In genomic region chr8:110889904-110890470, GRCm38 (mm10) we compare ENCODE assay signal across 19 mouse cellular contexts. TPM values are rescaled to one million over a fixed set of nuclear protein-coding genes. Genes with fewer than 3 reads are reported as not detected.
A peak's percentile ranks its signal among the peaks of the same experiment; 100 is the strongest.
DNase-seq lines count a peak whose midpoint lies in the region; ATAC-seq and TF ChIP-seq lines count a peak whose summit lies in the region.
"Had no signal": no experiment of that assay in that cellular context is flagged by ENCODE, and none has a peak within 500 bp of the region (broad histone marks: within the 10 kb centered on the region; RNA-seq: fewer than 3 reads in every experiment).

No protein-coding gene starts in this region.

- H3K4me3 ChIP-seq in layer of hippocampus, adult 2 months, result no peak overlapping the region
- H3K4me3 ChIP-seq in embryonic facial prominence, embryonic 10.5 days, result no peak overlapping the region
- H3K4me3 ChIP-seq in liver, embryonic 14.5 days (ENCODE audit: insufficient read depth in 1 of 2, low read depth in 2 of 2, low read length in 2 of 2), result no peak overlapping the region
- H3K4me3 ChIP-seq: forebrain, embryonic 12.5 days; gastrocnemius, adult 2 months; heart, embryonic 13.5 days; limb, embryonic 12.5 days; midbrain, embryonic 12.5 days had no signal

- peak overlapping the region; percentile 89 for H3K27ac ChIP-seq in layer of hippocampus, adult 2 months
- no peak overlapping the region; the same call in 1 of the 2 replicates for H3K27ac ChIP-seq in embryonic facial prominence, embryonic 10.5 days (replicated peaks)
- H3K27ac ChIP-seq in liver, embryonic 14.5 days, result no peak overlapping the region
- H3K27ac ChIP-seq: forebrain, embryonic 12.5 days; gastrocnemius, adult 2 months; heart, embryonic 13.5 days; limb, embryonic 12.5 days; midbrain, embryonic 12.5 days had no signal

- no peak for TF ChIP-seq CTCF in layer of hippocampus, adult 2 months (conservative IDR thresholded peaks at IDR 0.05)
- TF ChIP-seq CTCF in liver, embryonic 14.5 days (IDR thresholded peaks at IDR 0.05; ENCODE audit: low read depth), result no peak

- H3K4me1 ChIP-seq in embryonic facial prominence, embryonic 10.5 days, result peaks cover 6% of the 10 kb centered on the region; the same call in 1 of the 2 replicates
- no peaks in the 10 kb centered on the region for H3K4me1 ChIP-seq in liver, embryonic 14.5 days (replicated peaks; ENCODE audit: control insufficient read depth in 2 of 2, insufficient read depth in 2 of 2, low read length in 1 of 2)
- H3K4me1 ChIP-seq: forebrain, embryonic 12.5 days; limb, embryonic 12.5 days; midbrain, embryonic 12.5 days had no signal

- no peak for TF ChIP-seq EP300 in liver, embryonic 14.5 days (IDR thresholded peaks at IDR 0.05; ENCODE audit: low read depth)

- H3K4me2 ChIP-seq in liver, embryonic 14.5 days (ENCODE audit: low read depth), result no peak overlapping the region
- H3K4me2 ChIP-seq: forebrain, embryonic 12.5 days; heart, embryonic 13.5 days; limb, embryonic 12.5 days; midbrain, embryonic 12.5 days had no signal

- WGBS in embryonic facial prominence, embryonic 10.5 days, result 80% methylated on average over 12 of the region's 12 CpGs
- WGBS in liver, embryonic 14.5 days (ENCODE audit: insufficient replicate concordance), result 77% methylated on average over 12 of the region's 12 CpGs

- H3K27me3 ChIP-seq in embryonic facial prominence, embryonic 10.5 days (replicated peaks; ENCODE audit: low read depth, poor library complexity, severe bottlenecking), result no peaks in the 10 kb centered on the region
- H3K27me3 ChIP-seq in liver, embryonic 14.5 days (ENCODE audit: control insufficient read depth, insufficient read depth, low read length), result no peaks in the 10 kb centered on the region
- H3K27me3 ChIP-seq: forebrain, embryonic 12.5 days; heart, embryonic 13.5 days; limb, embryonic 12.5 days; midbrain, embryonic 12.5 days had no signal

- no peak overlapping the region for H3K9ac ChIP-seq in liver, embryonic 14.5 days (replicated peaks)
- H3K9ac ChIP-seq: forebrain, embryonic 12.5 days; heart, embryonic 13.5 days; limb, embryonic 12.5 days; midbrain, embryonic 12.5 days had no signal

- H3K36me3 ChIP-seq in embryonic facial prominence, embryonic 10.5 days (replicated peaks), result peaks cover 95% of the 10 kb centered on the region
- no peaks in the 10 kb centered on the region for H3K36me3 ChIP-seq in liver, embryonic 14.5 days (replicated peaks; ENCODE audit: control insufficient read depth, insufficient read depth, low read depth)

- no peaks in the 10 kb centered on the region for H3K9me3 ChIP-seq in embryonic facial prominence, embryonic 10.5 days
- H3K9me3 ChIP-seq in liver, embryonic 14.5 days (ENCODE audit: control insufficient read depth, low read length), result no peaks in the 10 kb centered on the region
- H3K9me3 ChIP-seq: forebrain, embryonic 12.5 days; heart, embryonic 13.5 days; limb, embryonic 12.5 days; midbrain, embryonic 12.5 days had no signal

- peak; percentile 58 for DNase-seq in cerebellum, adult 9-11 months
- no peak for DNase-seq in cerebellum, adult 8-10 months
- DNase-seq in layer of hippocampus, adult 2 months (ENCODE audit: low spot score in 2 of 2), result no peak
- no peak for DNase-seq in layer of hippocampus, adult 9-11 months
- peak; percentile 17 for DNase-seq in embryonic facial prominence, embryonic 10.5 days (ENCODE audit: low spot score)
- DNase-seq in liver, embryonic 14.5 days (ENCODE audit: low read depth in 3 of 3, low spot score in 3 of 3), result no peak
- no peak for DNase-seq in adipocyte (ENCODE audit: low spot score)
- DNase-seq in kidney, adult 8-10 months, result no peak
- DNase-seq: B cell, adult 2 months; gastrocnemius, adult 2 months; heart, postnatal 4 days; kidney, postnatal 36 days; retina, postnatal 1 day; right cerebral cortex, postnatal 4 days; thymus, postnatal 25 days had no signal

- ATAC-seq in liver, embryonic 14.5 days (ENCODE audit: insufficient read depth), result 0 out of 2 replicates have a peak, but pooled peaks have one; percentile 4

RNA-seq across cellular contexts. Expression of gene Fuk, which starts 12.3 kb away (rescaled TPM):
- 10 to 100 TPM; 23.5 to 29.0 TPM for total RNA-seq in layer of hippocampus, adult 2 months (2021)
- polyA plus RNA-seq in embryonic facial prominence, embryonic 10.5 days (2016; fragmentation: Nextera tagmentation; extraction: Ambion mirVana), result 16.2 and 16.5 TPM in 2 replicates
- 2.5 and 2.8 TPM in 2 replicates for polyA plus RNA-seq in liver, embryonic 14.5 days (2012; rRNA removed)
- polyA plus RNA-seq in liver, embryonic 14.5 days (2014; fragmentation: Nextera tagmentation; extraction: Ambion mirVana), result 1.3 and 1.5 TPM in 2 replicates

RNA-seq across cellular contexts. Expression of gene St3gal2, which starts 29.7 kb away (rescaled TPM):
- total RNA-seq in layer of hippocampus, adult 2 months (2021), result 100 to 1,000 TPM in 1 of 2 experiments, 10 to 100 TPM in 1; 95.1 to 104 TPM
- polyA plus RNA-seq in embryonic facial prominence, embryonic 10.5 days (2016; fragmentation: Nextera tagmentation; extraction: Ambion mirVana), result 34.5 and 34.8 TPM in 2 replicates
- polyA plus RNA-seq in liver, embryonic 14.5 days (2012; rRNA removed), result 10.6 and 11.7 TPM in 2 replicates
- polyA plus RNA-seq in liver, embryonic 14.5 days (2014; fragmentation: Nextera tagmentation; extraction: Ambion mirVana), result 9.6 and 11.8 TPM in 2 replicates

RNA-seq across cellular contexts. Expression of gene Sf3b3, which starts 43.4 kb away (rescaled TPM):
- total RNA-seq in layer of hippocampus, adult 2 months (2021), result 10 to 100 TPM; 71.1 to 74.7 TPM
- 230 and 242 TPM in 2 replicates for polyA plus RNA-seq in embryonic facial prominence, embryonic 10.5 days (2016; fragmentation: Nextera tagmentation; extraction: Ambion mirVana)
- polyA plus RNA-seq in liver, embryonic 14.5 days (2012; rRNA removed), result 31.3 and 34.2 TPM in 2 replicates
- polyA plus RNA-seq in liver, embryonic 14.5 days (2014; fragmentation: Nextera tagmentation; extraction: Ambion mirVana), result 54.7 and 60.8 TPM in 2 replicates

RNA-seq across cellular contexts. Expression of gene Cog4, which starts 43.6 kb away (rescaled TPM):
- 10 to 100 TPM; 61.4 to 64.0 TPM for total RNA-seq in layer of hippocampus, adult 2 months (2021)
- polyA plus RNA-seq in embryonic facial prominence, embryonic 10.5 days (2016; fragmentation: Nextera tagmentation; extraction: Ambion mirVana), result 77.2 and 83.5 TPM in 2 replicates
- polyA plus RNA-seq in liver, embryonic 14.5 days (2012; rRNA removed), result 12.8 and 14.7 TPM in 2 replicates
- 23.8 and 25.3 TPM in 2 replicates for polyA plus RNA-seq in liver, embryonic 14.5 days (2014; fragmentation: Nextera tagmentation; extraction: Ambion mirVana)

Comparison
In these comparisons a context has a peak if more than half of its experiments do, and no peak if none do; other contexts are left out.
1. DNase-seq: peak in cerebellum, adult 9-11 months (single experiment) and embryonic facial prominence, embryonic 10.5 days (single experiment); none in cerebellum, adult 8-10 months (single experiment), layer of hippocampus, adult 2 months (0 of 2), layer of hippocampus, adult 9-11 months (single experiment), liver, embryonic 14.5 days (0 of 3), adipocyte (single experiment) and kidney, adult 8-10 months (0 of 2).